Mouse (Mus musculus): ENCODE results near the gene Ubl4a. TPM values are rescaled to one million over a fixed set of nuclear protein-coding genes. Genes with fewer than 3 reads are reported as not detected.

Ubl4a gene
- 3.5 and 5.0 TPM in 2 replicates for polyA plus RNA-seq (2012)

GRCm38 (mm10) chrX:74372888-74373549, at the start of gene Ubl4a, which contains the start of gene Slc10a3:
Ubl4a (minus strand) TSS chrX:74373218.
Slc10a3 (minus strand) TSS chrX:74373349.
- Histone ChIP-seq H3K36me3 (ENCODE audit: control insufficient read depth) (peaks cover 13% of the 10 kb centered on the region), H3K9me3 (ENCODE audit: control insufficient read depth, low read length) (peaks cover 4% of the 10 kb centered on the region; the same call in 1 of the 2 replicates), H3K4me1 (ENCODE audit: control insufficient read depth) (peaks cover 35% of the 10 kb centered on the region), H3K27me3 (ENCODE audit: control insufficient read depth) (no peaks in the 10 kb centered on the region; the same call in 1 of the 2 replicates), H3K4me3 (replicated peaks) (peak within 1 kb of the TSS; percentile 71)
- TF ChIP-seq GATA1 (IDR thresholded peaks at IDR 0.05; ENCODE audit: low read length) (no peak), TAL1 (IDR thresholded peaks at IDR 0.05; ENCODE audit: low read length) (no peak)

DNA sequence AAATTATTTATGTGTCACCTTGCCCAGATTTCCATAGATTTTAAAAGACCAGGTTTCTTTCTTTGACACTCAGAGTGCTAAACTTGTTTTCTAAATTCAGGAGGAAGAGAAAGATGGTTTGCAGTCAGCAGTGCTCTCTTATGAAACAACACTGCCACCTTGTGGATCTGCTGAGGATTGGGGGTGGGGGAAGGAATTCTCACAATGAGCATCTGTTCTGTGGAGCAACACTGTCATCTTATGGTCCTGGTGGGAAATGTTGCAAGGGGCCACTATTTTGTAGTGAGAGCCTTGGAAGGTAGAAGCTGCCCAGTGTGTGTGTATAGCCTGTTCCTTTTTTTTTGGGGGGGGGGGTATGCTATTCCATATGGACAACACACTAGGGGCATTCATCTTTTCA, 40.4 kb upstream of the Ubl4a start:
- TF ChIP-seq TAL1 (IDR thresholded peaks at IDR 0.05; ENCODE audit: low read length), result no peak
- TF ChIP-seq GATA1 (IDR thresholded peaks at IDR 0.05; ENCODE audit: low read length), result no peak
- Histone ChIP-seq H3K4me3 (replicated peaks) (no peak overlapping the region), H3K36me3 (ENCODE audit: control insufficient read depth) (peaks cover 60% of the 10 kb centered on the region), H3K4me1 (ENCODE audit: control insufficient read depth) (no peaks in the 10 kb centered on the region), H3K9me3 (ENCODE audit: control insufficient read depth, low read length) (no peaks in the 10 kb centered on the region), H3K27me3 (ENCODE audit: control insufficient read depth) (no peaks in the 10 kb centered on the region)

DNA sequence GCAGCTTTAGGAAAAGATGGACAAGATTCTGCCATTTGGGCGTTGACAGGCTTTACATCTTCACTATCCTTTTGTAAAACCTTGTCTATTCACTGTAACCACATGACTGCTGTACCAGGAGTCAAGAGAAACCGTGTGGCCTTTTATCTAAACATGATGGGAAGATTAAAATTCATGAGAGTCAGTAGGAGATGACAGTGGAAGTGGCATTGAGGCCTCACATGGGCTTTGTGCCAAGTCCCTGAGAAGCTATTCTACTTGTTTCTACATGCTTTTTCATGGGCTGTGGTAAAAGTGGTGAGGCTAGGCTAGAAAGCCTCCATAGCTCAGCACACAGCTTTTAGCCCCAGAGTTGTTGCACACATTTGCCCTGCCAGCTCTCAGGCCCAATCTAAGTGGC, 35.3 kb upstream of the Ubl4a start:
- TF ChIP-seq TAL1 (IDR thresholded peaks at IDR 0.05; ENCODE audit: low read length) (no peak), GATA1 (IDR thresholded peaks at IDR 0.05; ENCODE audit: low read length) (no peak)
- H3K36me3 ChIP-seq (ENCODE audit: control insufficient read depth), result peaks cover 43% of the 10 kb centered on the region
- H3K4me1 ChIP-seq (ENCODE audit: control insufficient read depth), result no peaks in the 10 kb centered on the region
- H3K27me3 ChIP-seq (ENCODE audit: control insufficient read depth), result no peaks in the 10 kb centered on the region
- H3K4me3 ChIP-seq (replicated peaks), result no peak overlapping the region
- H3K9me3 ChIP-seq (ENCODE audit: control insufficient read depth, low read length), result no peaks in the 10 kb centered on the region

DNA sequence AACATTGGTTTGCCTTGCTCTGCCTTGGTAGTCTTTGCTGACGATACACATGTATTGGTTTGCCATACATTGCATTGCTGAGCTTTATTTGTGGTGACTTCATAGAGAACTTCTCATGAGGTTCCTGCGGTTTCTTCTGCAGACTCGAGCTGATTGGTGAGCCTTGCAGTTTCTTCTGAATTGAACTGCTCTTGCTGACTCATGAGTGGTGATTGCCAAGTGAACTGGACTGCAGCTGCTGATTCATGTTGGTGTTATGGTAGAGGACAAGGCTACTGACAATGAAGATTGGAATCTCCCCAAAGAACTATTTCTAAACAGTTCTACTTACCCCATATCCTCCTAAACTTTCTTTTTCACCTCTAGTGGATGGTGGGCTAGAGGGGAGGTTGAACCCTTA, 27.1 kb upstream of the Ubl4a start:
- TF ChIP-seq TAL1 (IDR thresholded peaks at IDR 0.05; ENCODE audit: low read length) (no peak), GATA1 (IDR thresholded peaks at IDR 0.05; ENCODE audit: low read length) (no peak)
- H3K4me3 ChIP-seq (replicated peaks), result no peak overlapping the region
- no peaks in the 10 kb centered on the region for H3K36me3 ChIP-seq (ENCODE audit: control insufficient read depth)
- H3K27me3 ChIP-seq (ENCODE audit: control insufficient read depth), result no peaks in the 10 kb centered on the region; the same call in 1 of the 2 replicates
- H3K4me1 ChIP-seq (ENCODE audit: control insufficient read depth), result no peaks in the 10 kb centered on the region
- H3K9me3 ChIP-seq (ENCODE audit: control insufficient read depth, low read length), result peaks cover 8% of the 10 kb centered on the region

GRCm38 (mm10) chrX:74392535-74393443, 19.8 kb upstream of the Ubl4a start, which contains the start of the genes Fam3a and Ikbkg:
Fam3a (minus strand) TSS chrX:74393272.
Ikbkg (plus strand) TSS chrX:74393290.
- peaks cover 35% of the 10 kb centered on the region for H3K4me1 ChIP-seq (ENCODE audit: control insufficient read depth)
- H3K4me3 ChIP-seq (replicated peaks), result peak within 1 kb of the TSS; percentile 79
- peaks cover 3% of the 10 kb centered on the region for H3K36me3 ChIP-seq (ENCODE audit: control insufficient read depth)
- no peaks in the 10 kb centered on the region; the same call in 1 of the 2 replicates for H3K27me3 ChIP-seq (ENCODE audit: control insufficient read depth)
- no peak for TF ChIP-seq TAL1 (IDR thresholded peaks at IDR 0.05; ENCODE audit: low read length)
- peak; percentile 49; the same call in 1 of the 2 replicates for TF ChIP-seq GATA1 (IDR thresholded peaks at IDR 0.05; ENCODE audit: low read length)
- peaks cover 8% of the 10 kb centered on the region for H3K9me3 ChIP-seq (ENCODE audit: control insufficient read depth, low read length)

- no peak overlapping the region for H3K4me3 ChIP-seq (replicated peaks)
- peaks cover 60% of the 10 kb centered on the region for H3K4me1 ChIP-seq (ENCODE audit: control insufficient read depth)
- no peaks in the 10 kb centered on the region for H3K9me3 ChIP-seq (ENCODE audit: control insufficient read depth, low read length)
- H3K27me3 ChIP-seq (ENCODE audit: control insufficient read depth), result no peaks in the 10 kb centered on the region; the same call in 1 of the 2 replicates
- TF ChIP-seq TAL1 (IDR thresholded peaks at IDR 0.05; ENCODE audit: low read length), result no peak
- TF ChIP-seq GATA1 (IDR thresholded peaks at IDR 0.05; ENCODE audit: low read length), result no peak
- peaks cover 27% of the 10 kb centered on the region for H3K36me3 ChIP-seq (ENCODE audit: control insufficient read depth)
These were observed 15.1 kb upstream of the Ubl4a start for GRCm38 (mm10) chrX:74388153-74388552.

GRCm38 (mm10) chrX:74384451-74384850, 11.4 kb upstream of the Ubl4a start:
- Histone ChIP-seq H3K27me3 (ENCODE audit: control insufficient read depth) (no peaks in the 10 kb centered on the region), H3K4me1 (ENCODE audit: control insufficient read depth) (peaks cover 42% of the 10 kb centered on the region), H3K9me3 (ENCODE audit: control insufficient read depth, low read length) (no peaks in the 10 kb centered on the region), H3K4me3 (replicated peaks) (no peak overlapping the region), H3K36me3 (ENCODE audit: control insufficient read depth) (peaks cover 25% of the 10 kb centered on the region)
- TF ChIP-seq TAL1 (IDR thresholded peaks at IDR 0.05; ENCODE audit: low read length) (peak; percentile 38; the same call in 2 of the 3 replicates), GATA1 (IDR thresholded peaks at IDR 0.05; ENCODE audit: low read length) (no peak)

GRCm38 (mm10) chrX:74368209-74368909, 4.7 kb downstream of the Ubl4a start:
- Histone ChIP-seq H3K27me3 (ENCODE audit: control insufficient read depth) (no peaks in the 10 kb centered on the region; the same call in 1 of the 2 replicates), H3K9me3 (ENCODE audit: control insufficient read depth, low read length) (peaks cover 4% of the 10 kb centered on the region; the same call in 1 of the 2 replicates), H3K4me1 (ENCODE audit: control insufficient read depth) (peaks cover 52% of the 10 kb centered on the region), H3K36me3 (ENCODE audit: control insufficient read depth) (peaks cover 33% of the 10 kb centered on the region), H3K4me3 (replicated peaks) (peak overlapping the region; percentile 83)
- no peak for TF ChIP-seq TAL1 (IDR thresholded peaks at IDR 0.05; ENCODE audit: low read length)
- TF ChIP-seq GATA1 (IDR thresholded peaks at IDR 0.05; ENCODE audit: low read length), result no peak

Data from erythroblast, embryonic 14.5 days (primary cell).